Mouse (Mus musculus) lung, postnatal 0 days (tissue): Measurements from ENCODE around the gene Tnfsfm13.

Experiments used
- CTCF ChIP-seq: IDR thresholded peaks from 2 replicates; pipeline ENCODE4 v1.5.1; 2016; ENCODE audit warnings: antibody characterized with exemption, mild to moderate bottlenecking
- EP300 ChIP-seq: IDR thresholded peaks from 2 replicates; pipeline ENCODE4 v1.6.1; 2016; ENCODE audit warnings: antibody characterized with exemption, mild to moderate bottlenecking, control low read depth

DNA sequence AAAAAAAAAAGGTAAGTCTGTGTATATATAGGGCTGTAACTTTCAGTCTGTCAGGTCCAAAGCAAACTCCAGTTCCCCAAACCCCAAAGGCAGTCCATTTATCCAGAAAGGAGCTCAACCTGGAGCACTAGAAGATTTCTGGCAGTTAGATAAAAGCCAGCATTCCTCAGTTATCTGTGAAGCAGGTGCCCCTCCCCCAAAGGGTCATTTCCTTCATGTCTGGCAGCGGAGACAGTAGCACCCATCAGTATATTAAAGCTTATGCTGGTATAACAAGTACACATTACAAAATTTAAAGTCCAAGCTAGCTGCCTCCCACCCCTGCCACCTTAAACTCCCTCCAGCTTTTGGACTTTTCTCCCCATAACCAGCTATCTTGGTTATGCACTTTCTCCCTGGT, 3.7 kb upstream of the Tnfsfm13 start:
- TF ChIP-seq EP300 (no peak), CTCF (no peak)
